Mouse (Mus musculus) adrenal gland, postnatal 14 days (tissue): ENCODE data around the gene Nudt4. TPM values are rescaled to one million over a fixed set of nuclear protein-coding genes. Genes with fewer than 3 reads are reported as not detected.

Experiments used
- DNase-seq: peaks from one replicate; pipeline ENCODE4 v3.0.0; 2021; ENCODE audit warnings: mixed read lengths
- long read RNA-seq, 2 experiments: library from polyadenylated mRNA; stranded (forward); transcript quantifications; one replicate each; pipeline ENCODE4 v2.0.0; 2021
- total RNA-seq: library from RNA; stranded (reverse); gene quantifications from 2 replicates; pipeline ENCODE4 v1.2.3, GENCODE M21; 2021

The Nudt4 gene
- 103 and 113 TPM in 2 replicates for total RNA-seq
- long read RNA-seq, experiment 1, transcript Nudt4-201 (5 exons, 3,210 nt), result major isoform, 71 of 129 reads
- long read RNA-seq, experiment 1, partial matches to known transcripts, result 0 of 129 reads
- long read RNA-seq, experiment 1, other reads (novel, unspliced or antisense), result 58 of 129 reads
- long read RNA-seq, experiment 2, transcript Nudt4-201 (5 exons, 3,210 nt), result major isoform, 59 of 100 reads
- long read RNA-seq, experiment 2, partial matches to known transcripts, result 17 of 100 reads
- long read RNA-seq, experiment 2, other reads (novel, unspliced or antisense), result 24 of 100 reads

DNA sequence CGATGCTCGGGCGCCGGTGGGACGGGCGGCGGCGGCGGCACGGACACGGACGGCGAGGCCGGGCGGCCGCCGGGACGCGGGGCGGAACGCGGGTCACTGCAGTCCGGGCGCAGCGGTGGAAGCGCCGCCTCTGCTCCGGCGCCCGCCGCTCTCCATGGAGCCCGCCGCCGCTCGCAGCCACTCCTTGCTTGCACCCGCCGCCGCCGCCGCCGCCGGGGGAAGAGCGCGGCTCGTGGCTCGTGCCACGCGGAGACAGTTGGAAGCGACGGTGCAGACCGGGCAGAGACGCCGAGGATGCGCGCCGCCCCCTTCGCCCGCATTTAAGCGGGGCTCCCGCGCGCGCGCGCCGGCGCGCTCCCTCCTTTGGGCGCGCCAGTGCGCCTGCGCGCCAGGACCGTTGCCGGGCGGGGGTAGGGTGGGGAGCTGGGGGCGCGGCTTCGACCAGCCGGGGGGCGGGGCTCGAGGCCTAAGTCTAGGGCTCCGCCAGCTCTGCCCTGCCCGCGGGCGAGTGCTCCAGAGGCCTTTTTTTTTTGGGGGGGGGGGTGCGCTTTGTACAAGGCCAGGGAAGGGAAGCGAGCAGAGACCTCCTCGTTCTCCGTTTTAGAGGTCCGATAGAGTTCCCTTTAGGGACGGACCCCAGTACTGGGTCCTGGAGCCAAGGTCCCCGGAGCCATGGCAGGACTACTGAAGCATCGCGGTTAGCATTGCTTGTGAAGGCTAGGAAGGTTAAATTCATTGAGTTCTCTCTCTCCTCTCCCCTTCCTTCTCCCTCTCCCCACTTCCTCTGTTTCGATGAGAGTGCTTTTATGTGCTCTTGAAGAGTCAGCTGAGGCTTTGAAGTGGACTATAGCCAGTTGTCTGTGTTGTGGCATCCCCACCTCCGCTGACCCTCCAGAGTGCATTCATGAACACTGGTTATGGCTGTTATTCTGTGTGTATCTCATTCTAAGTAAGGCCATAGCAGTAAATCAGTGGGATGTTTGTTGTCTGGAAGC, at the start of gene Nudt4:
Nudt4 (minus strand) TSS at position 296 of the 995 bp plus-strand sequence.
- DNase-seq, result peak; percentile 95

DNA sequence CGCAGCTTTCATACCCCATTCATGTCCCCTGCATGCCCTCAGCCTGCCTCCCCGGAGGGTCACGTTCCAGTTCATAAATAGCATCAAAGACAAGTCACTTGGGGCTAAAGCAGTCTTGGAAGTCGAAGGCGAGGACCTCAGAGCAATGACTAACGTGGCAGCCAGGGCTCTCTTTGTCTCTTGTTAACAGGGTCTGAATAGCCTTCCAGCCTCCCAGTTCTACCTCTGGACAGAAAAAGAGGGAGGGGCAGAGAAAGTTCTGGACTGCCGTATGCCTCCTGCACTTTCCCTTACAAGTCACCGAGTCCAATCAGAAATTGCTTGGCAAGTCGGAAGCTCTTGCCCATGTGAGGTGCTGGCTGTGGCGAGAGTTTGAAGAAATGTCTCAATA, 47.4 kb upstream of the Nudt4 start:
- peak; percentile 59 for DNase-seq

DNA sequence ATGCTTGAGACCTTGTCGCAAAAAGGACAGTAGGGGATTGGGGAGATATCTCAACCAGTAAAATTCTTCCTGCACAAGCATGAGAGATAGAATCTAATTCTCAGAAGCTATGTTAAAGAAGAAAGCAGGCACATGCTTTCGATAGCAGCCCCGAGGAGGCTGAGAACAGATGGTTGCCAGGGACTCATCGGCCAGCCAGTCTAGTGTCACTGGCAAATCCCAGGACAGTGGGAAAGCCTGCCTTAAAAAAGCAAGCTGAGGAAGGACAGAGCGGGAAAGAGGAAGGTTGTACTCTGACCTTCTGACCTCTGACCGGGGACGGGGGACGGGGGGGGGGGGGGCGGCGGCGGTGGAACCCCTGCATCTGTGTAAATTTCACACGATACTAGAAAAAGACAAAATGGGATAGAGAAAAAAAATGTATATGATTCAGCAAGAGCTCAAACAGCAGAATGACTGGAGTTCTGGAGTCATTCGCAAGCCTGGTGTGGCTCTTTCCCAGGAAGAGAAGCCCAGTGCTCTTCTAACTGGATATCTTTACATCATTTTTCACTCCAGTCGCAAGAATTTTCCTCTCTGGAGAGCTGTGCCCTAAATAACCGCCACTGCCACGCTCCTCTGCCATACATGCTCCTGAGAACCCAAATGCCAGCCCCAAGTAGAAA, 46.9 kb upstream of the Nudt4 start:
- DNase-seq, result no peak

DNA sequence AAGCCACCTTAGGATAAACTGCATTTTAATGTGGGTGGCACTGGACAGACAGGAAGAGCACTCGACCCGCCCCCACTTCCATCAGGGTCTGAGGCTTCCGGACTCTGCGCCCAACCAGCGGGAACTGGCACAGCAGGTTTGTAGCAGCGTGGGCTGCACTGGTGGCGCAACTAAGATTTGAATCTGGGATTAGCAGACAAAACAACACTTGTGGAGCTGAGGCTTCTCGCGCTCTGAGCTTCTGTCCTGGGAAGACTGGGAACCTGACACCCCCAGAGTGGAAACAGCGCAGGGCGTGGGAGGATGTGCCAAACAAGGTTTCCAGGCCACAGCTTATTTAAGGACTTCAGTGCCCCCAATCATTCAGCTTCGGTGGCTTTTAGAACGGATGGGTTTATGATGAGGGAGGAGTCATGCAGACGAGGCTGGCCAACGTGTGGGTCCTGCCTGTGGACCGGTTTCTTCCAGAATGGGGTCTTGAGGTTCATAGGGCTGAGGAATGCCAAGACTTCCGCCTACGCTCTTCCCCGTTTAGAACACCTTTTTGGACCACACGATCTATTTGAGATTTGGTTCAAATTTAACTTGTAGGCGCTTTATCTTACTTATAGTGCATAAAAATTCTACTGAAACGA, 41.1 kb upstream of the Nudt4 start:
- DNase-seq, result peak; percentile 28

DNA sequence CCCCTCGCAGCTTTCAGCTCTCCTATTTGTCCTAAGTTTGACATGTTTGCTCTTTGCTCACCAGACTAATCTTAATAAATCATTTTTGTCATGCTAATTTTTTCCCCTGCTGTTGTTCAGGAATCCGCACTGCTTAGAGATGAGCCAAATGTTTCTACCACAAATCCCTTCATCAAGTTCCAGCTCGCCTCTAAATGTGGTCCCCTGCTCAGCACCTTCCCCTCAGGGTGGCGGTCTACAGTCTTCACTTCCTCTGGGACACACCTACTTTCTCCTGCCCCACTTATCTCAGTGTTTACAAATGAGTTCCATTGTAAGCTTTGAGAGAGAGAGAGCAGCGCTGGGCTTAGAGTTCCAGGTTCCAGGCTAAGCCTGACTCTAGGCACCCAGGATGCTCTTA, 36.6 kb upstream of the Nudt4 start:
- no peak for DNase-seq

DNA sequence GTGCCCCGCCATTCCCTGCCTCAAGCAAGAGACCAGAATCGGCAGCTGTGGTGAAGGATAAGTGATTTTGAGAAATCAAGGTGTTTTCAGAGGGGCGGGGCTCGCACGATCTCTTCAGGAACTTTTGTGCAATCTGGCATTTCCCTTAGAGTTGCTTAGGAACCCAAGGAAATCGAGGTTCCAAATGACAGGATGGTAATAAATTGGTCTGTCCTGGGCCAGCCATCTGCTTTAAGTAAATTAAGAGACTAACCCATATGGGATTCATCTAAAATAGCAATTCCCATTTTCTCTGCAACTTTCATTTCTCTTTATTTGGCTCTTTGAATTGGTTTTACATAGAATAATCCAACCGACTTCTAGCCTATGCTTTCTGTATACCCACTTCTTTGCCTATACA, 35.8 kb upstream of the Nudt4 start:
- DNase-seq, result no peak

DNA sequence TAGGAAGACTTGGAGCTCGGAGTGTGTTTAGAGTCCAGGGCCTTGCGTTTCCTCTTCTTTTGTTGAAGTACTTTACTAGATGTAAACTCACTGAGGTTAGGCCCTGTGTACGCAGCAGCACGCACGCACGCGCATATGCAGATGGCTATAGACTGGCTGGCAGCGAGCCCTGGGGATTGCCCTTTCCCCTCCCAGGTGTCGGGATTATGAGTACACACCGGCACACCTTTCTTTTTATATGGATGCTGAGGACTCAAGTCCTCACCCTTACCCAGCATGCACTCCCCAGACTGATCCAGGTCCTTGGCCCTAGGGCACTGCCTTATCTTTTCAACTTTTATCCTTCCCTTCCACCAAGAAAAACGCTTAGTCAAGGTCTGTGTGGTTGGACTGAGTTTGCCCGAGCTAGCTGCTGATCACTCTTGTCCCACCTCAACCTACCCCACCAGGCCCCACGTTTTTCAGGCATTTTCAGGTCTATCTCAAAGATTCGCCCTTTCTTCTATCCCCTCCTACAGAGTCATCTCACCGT, 34.2 kb upstream of the Nudt4 start:
- DNase-seq, result no peak

DNA sequence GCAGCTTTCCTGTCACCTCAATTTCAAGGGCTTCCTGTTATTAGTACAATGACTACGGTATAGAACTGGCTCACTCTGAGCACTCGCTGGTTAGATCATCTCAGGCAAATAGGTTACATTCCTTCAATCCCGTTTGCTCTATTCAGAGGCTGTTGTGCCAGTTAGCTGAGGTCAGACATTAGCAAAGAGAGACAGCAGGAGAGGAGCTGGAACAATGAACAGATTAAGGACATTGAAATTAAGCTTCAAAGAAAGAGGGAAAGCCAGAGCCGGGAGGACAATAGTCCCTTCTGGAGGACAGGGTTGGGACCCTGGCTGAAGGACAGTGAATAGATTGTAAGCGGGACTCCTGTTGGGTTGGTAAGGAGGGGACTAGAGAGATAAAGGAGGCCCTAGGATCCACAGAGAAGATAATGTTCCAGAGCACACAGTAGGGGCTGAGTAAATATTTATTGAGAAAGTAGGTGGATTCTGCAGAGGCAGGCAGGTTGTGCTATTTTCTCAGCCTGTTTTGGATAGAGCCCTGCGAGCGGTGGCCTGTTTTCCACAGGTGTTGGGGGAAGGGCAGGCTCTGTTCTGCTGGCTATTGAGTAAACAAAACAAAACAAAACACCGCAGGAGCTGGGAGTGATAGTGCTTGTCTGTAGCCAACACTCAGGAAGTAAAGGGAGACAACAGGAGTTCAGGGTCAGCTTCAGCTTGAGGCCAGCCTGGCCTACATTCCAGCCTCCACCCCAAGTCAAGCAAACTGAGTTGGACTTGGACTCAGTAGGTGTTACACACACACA, 32.1 kb upstream of the Nudt4 start:
- no peak for DNase-seq

DNA sequence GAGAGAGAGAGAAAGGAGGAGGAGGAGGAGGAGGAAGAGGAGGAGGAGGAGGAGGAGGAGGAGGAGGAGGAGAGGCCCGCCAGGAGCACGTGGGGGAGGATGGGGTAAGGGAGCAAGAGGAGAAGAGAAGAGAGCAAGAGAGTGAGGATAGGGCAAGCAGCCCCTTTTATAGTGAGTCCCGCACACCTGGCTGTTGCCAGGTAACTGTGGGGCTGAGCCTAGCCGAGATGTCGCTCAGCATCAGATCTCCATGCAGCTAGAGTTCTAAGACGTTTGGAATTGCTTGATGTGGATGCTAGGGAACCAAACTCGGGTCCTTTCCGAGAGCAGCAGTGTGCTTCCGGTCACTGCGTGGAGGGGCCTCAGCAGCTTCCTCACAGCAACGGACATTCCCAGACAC, 30.5 kb upstream of the Nudt4 start:
- DNase-seq, result no peak

DNA sequence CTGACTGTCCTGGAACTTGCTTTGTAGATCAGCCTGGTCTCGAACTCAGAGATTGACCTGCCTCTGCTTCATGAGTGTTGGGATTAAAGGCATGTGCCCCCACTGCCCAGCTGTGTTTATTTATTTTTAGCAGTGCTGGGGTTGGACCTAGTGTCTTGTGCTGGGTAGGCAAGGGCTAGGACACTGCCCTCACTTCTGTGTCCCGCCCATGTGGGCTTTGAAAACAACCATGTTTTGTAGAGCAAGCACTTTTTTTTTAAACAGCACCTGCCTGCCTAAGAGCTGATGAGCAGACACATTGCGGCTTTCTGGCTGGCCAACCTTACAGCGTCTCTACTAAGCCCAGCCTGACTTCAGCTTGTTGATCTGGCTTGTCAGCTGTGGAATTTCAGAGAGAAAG, 27.3 kb upstream of the Nudt4 start:
- DNase-seq, result no peak

DNA sequence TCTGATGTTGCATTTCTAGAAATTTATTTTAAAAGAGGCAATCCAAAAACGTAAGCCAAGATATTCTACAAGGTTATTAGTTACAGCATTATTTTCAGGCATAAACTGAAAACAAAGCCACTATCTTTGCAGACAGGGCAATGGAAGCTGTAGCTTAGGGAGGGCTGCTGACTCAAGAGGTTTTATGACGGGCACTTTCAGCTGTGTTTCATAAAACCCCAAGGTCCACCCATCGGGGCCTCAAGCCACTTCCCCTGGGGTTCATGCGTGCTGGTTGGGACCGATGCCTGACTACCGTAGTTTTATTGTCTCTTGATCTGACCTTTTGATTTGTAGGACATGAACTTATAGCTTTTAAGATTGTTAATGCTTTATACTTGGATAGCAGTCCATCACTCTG, 26.2 kb upstream of the Nudt4 start:
- no peak for DNase-seq

DNA sequence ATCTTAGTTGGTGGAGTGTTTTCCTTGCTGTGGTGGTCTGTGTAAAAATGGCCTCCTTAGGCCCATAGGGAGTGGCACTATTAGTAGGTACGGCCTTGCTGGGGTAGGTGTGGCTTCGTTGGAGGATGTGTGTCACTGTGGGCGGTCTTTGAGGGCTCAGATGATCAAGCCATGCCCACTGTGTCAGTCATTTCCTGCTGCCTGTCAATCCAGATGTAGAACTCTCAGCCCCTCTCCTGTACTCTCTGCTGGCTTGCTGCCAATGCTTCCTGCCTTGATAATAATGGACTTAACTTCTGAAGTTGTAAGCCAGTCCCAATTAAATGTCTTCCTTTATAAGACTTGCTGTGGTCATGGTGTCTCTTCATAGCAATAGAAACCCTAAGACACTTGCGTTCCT, 25.2 kb upstream of the Nudt4 start:
- DNase-seq, result no peak

DNA sequence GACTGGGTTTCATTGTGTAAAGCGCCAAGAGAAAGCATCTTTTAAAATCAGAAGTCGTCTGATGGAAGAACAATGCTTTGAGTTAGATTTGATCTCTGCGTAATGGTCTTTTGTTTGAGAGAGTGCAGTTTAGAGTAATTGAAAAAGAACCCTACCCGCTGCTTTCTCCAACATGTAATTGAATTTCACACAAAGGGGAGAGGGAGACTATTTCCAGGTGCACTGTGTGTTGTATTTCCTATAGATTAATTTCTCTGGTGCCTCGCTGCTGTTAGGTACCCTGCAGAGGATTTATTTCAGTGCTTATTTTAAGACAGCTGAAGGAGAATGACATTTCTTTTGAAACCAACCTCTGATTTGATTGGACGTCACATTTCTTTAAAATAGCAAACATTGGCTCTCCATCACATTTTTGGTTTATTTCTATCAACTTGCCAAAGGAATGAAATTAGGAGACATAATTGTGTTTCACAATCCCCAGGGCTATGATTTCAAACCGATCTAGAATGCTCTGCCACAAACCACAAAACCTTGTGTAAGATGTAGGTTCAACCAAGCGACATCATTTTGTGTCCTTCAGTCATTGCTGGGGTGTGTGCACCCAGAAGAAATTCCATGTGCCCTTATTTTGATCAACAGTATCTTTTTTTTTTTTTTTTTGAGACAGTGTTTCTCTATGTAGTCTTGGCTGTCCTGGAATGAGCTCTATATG, 23.7 kb upstream of the Nudt4 start:
- DNase-seq, result no peak

DNA sequence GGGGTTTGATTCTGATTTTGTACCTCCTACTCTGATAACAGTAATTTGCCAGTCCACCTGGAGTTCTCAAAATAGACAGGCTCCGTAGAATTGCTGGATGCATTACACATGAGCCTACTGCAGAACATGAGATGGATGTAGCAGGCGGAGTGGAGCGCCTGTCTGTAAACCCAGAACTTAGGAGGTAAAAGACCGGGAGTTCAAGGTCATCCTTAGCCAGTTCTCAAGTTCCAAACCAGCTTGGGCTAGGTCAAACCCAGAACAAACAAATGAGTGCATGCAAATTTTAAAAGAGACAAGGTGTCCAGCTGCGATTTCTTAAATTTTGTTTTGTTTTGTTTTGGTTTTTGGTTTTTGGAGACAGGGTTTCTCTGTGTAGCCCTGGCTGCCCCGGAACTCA, 21.6 kb upstream of the Nudt4 start:
- no peak for DNase-seq

DNA sequence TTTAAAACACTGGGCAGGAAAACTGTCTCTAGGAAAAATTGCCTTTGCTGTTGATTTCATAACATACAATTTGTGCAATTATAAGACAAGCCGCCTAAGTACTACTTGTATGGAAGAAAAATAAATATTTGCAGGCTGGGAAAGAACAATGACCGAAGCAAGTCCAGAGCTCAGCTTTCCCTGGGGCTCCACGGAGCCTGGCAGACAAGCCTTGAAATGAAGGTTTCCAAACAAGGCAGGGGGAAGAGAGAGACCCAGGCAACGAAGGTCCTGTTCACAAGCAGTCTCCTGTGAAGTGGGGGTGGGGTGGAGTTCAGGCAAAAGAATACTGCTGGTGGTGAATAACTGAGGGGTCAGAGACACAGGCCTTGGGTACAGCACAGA, 13.6 kb upstream of the Nudt4 start:
- peak; percentile 40 for DNase-seq

DNA sequence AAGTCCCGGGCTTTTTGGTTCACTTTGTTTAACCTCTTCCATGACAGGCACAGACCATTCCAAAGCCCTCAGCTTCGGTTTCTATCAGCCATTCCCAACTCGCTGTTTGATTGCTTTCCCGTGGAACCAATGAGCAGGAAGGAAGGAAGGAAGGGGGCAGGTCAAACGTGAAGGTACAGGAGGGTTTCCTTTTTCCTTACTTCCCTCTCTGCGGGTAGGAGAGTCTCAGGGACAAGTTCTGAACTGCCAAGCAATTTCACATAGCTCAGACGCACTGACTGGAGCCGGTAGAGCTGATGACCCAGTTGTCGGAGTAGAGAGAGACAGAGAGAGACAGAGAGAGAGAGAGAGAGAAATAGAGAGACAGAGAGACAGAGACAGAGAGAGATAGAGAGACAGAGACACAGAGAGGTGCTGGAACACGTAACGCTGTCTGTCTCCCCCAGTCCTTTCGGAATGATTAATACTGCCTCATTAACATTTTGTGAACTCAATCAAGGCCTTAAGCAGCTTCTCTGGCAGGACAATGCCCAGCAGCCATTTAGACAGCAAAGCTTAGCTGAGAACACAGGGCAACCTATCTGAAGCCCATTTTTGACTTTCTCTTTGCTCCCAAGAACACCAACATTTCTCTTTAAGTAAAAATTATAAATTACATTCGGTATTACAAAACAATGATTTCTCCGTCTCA, 13.1 kb upstream of the Nudt4 start:
- DNase-seq, result peak; percentile 48

DNA sequence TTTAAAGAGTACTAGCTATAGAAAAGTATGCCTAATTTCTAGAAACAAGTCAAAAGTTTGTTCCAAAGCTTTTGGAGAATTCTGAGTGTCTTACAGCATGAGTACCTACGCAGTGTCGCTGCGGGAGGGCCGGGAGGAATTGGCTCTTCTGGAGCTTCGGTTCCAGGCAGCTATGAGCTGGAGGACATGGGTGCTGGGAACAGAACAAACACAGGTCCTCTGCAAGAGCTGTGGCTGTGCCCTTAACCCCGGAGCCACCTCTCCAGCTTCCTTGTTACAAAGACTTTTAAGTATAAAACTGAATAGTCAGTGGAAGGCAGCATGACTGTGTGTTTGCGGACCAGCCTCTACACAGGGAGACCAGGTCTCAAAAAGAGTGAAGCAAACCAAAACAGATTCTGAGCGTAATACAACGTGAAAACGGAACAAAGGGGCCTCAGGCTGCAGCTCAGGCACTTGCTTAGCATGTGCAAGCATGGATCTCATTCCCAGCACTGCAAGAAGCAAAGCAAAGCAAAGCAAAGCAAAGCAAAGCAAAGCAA, 12.0 kb upstream of the Nudt4 start:
- DNase-seq, result no peak

DNA sequence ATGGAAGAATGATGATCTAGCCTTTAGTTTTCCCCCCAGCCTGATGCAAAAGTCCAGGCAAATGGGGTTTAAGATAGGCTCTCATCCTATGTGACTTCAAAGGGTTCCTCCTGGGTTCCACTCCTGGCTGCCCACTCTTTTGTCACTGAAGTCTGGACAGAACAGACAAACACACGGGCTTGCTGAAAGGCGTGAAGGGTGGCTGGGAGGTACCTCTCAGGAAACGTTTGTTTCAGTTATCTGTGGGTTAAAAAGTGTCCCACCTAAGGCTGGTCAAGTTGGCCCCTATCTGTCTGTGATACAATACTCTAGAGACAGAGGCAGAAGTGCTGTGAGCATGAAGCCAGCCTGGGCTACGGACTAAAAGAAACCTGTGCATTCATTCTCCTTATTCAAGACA, 11.0 kb upstream of the Nudt4 start:
- DNase-seq, result no peak

DNA sequence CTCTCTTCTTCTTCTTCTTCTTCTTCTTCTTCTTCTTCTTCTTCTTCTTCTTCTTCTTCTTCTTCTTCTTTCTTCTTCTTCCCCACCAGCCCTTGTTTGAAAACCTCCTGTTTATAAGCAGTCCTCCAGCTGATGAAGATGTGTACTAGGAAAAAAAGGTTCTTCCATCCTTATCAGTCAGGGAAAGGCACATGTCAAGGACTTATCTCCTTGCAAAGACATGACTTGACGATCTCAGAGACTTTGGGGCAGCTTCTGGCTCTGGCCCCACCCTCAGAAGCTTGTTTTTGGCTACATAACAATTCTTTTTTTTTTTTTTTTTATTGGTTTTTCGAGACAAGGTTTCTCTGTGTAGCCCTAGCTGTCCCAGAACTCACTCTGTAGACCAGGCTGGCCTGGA, 5.5 kb upstream of the Nudt4 start:
- no peak for DNase-seq

DNA sequence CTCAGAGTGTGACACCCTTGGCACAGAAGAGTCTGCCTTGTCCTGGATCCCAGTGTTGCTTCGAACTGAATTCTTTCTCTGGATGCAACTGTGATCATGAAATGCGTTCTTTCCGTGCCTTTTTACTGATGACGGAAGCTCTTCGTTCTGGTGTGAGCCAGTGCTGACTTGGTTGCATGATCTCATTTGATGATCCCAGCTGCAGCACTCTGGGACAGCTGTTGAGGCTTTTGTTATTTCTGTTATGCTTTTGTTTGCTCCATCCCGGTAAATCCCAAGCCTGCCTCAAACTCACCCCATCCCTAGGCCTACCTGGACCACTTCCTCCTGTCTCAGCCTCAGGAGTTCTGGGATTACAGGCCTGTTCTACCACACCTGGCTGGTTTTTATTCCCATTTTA, 4.1 kb upstream of the Nudt4 start:
- DNase-seq, result no peak
